Mouse (Mus musculus): ENCODE measurements around the gene Bpifb4. TPM values are rescaled to one million over a fixed set of nuclear protein-coding genes. Genes with fewer than 3 reads are reported as not detected.

Bpifb4 gene
- polyA plus RNA-seq, 1 experiment from 2014 or later, result not detected

GRCm38 (mm10) chr2:153931125-153931524 lies 6.9 kb upstream of the Bpifb4 start:
- Histone ChIP-seq H3K27ac (ENCODE audit: low read depth, low read length) (no peak overlapping the region), H3K4me2 (replicated peaks; ENCODE audit: low read depth, low read length) (no peak overlapping the region), H3K9ac (ENCODE audit: low read depth, low read length) (no peak overlapping the region), H3K9me3 (ENCODE audit: control insufficient read depth, low read length) (no peaks in the 10 kb centered on the region), H3K36me3 (ENCODE audit: control insufficient read depth, insufficient read depth, low read length) (no peaks in the 10 kb centered on the region), H3K4me1 (ENCODE audit: control insufficient read depth, insufficient read depth, low read length) (no peaks in the 10 kb centered on the region), H3K27me3 (ENCODE audit: control insufficient read depth, insufficient read depth, low read length) (no peaks in the 10 kb centered on the region), H3K4me3 (ENCODE audit: low read length) (no peak overlapping the region)
- WGBS, result 83% methylated on average over 6 of the region's 6 CpGs
- no peak for ATAC-seq (ENCODE audit: low FRiP score, low TSS enrichment)

GRCm38 (mm10) chr2:153933311-153933710 lies 4.7 kb upstream of the Bpifb4 start:
- Histone ChIP-seq H3K4me1 (ENCODE audit: control insufficient read depth, insufficient read depth, low read length) (no peaks in the 10 kb centered on the region), H3K36me3 (ENCODE audit: control insufficient read depth, insufficient read depth, low read length) (no peaks in the 10 kb centered on the region), H3K9me3 (ENCODE audit: control insufficient read depth, low read length) (no peaks in the 10 kb centered on the region), H3K4me3 (ENCODE audit: low read length) (no peak overlapping the region), H3K4me2 (replicated peaks; ENCODE audit: low read depth, low read length) (no peak overlapping the region), H3K27ac (ENCODE audit: low read depth, low read length) (no peak overlapping the region), H3K9ac (ENCODE audit: low read depth, low read length) (no peak overlapping the region), H3K27me3 (ENCODE audit: control insufficient read depth, insufficient read depth, low read length) (no peaks in the 10 kb centered on the region)
- 78% methylated on average over 6 of the region's 6 CpGs for WGBS
- no peak for ATAC-seq (ENCODE audit: low FRiP score, low TSS enrichment)

DNA sequence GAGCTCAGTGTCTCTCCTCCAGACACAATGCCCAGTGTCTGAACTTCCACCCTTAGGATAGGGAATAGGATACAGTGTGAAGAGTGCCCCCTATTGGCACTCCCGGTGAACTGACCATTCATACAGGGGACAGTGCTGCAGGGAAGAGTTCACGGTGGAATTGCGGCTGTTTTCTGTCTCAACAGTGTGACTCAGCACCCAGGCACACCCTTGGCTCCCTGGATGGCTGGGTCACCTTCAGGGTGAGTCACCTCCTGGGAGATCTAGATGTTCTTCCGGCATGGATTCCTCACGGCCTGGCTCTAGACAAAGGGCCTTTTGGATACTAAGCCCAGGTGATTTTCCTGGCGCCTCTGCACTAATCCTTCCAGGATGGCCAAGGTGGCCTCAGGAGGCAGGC lies 2.7 kb upstream of the Bpifb4 start:
- H3K27ac ChIP-seq (ENCODE audit: low read depth, low read length), result no peak overlapping the region
- no peaks in the 10 kb centered on the region for H3K36me3 ChIP-seq (ENCODE audit: control insufficient read depth, insufficient read depth, low read length)
- no peaks in the 10 kb centered on the region for H3K27me3 ChIP-seq (ENCODE audit: control insufficient read depth, insufficient read depth, low read length)
- WGBS, result 90% methylated on average over 6 of the region's 6 CpGs
- H3K4me1 ChIP-seq (ENCODE audit: control insufficient read depth, insufficient read depth, low read length), result no peaks in the 10 kb centered on the region
- H3K4me2 ChIP-seq (replicated peaks; ENCODE audit: low read depth, low read length), result no peak overlapping the region
- no peak for ATAC-seq (ENCODE audit: low FRiP score, low TSS enrichment)
- no peak overlapping the region for H3K9ac ChIP-seq (ENCODE audit: low read depth, low read length)
- H3K9me3 ChIP-seq (ENCODE audit: control insufficient read depth, low read length), result no peaks in the 10 kb centered on the region
- H3K4me3 ChIP-seq (ENCODE audit: low read length), result no peak overlapping the region

GRCm38 (mm10) chr2:153943537-153943936 lies 5.5 kb downstream of the Bpifb4 start:
- no peak for ATAC-seq (ENCODE audit: low FRiP score, low TSS enrichment)
- no peaks in the 10 kb centered on the region for H3K27me3 ChIP-seq (ENCODE audit: control insufficient read depth, insufficient read depth, low read length)
- H3K4me3 ChIP-seq (ENCODE audit: low read length), result no peak overlapping the region
- no peaks in the 10 kb centered on the region for H3K36me3 ChIP-seq (ENCODE audit: control insufficient read depth, insufficient read depth, low read length)
- H3K27ac ChIP-seq (ENCODE audit: low read depth, low read length), result no peak overlapping the region
- no peak overlapping the region for H3K4me2 ChIP-seq (replicated peaks; ENCODE audit: low read depth, low read length)
- no peak overlapping the region for H3K9ac ChIP-seq (ENCODE audit: low read depth, low read length)
- H3K4me1 ChIP-seq (ENCODE audit: control insufficient read depth, insufficient read depth, low read length), result no peaks in the 10 kb centered on the region
- H3K9me3 ChIP-seq (ENCODE audit: control insufficient read depth, low read length), result no peaks in the 10 kb centered on the region
- 43% methylated on average over 3 of the region's 3 CpGs for WGBS

DNA sequence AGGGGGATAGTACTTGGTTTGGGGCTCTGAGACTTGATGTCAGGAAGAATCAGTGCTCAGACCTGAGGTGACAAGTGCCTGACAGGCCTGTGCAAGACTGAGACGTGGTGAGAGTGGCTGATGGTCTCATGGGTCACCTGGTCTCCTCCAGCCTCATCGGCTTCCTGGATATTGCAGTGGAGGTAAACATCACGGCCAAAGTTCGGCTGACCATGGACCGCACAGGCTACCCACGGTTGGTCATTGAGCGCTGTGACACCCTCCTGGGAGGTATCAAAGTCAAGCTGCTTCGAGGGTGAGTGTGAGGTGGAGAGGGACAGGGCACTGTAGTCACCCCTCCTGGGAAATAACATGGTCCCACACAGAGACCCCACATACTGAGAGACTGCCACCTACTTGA lies 6.6 kb downstream of the Bpifb4 start:
- Histone ChIP-seq H3K9me3 (ENCODE audit: control insufficient read depth, low read length) (no peaks in the 10 kb centered on the region), H3K4me3 (ENCODE audit: low read length) (no peak overlapping the region), H3K27ac (ENCODE audit: low read depth, low read length) (no peak overlapping the region), H3K9ac (ENCODE audit: low read depth, low read length) (no peak overlapping the region), H3K4me1 (ENCODE audit: control insufficient read depth, insufficient read depth, low read length) (no peaks in the 10 kb centered on the region), H3K4me2 (replicated peaks; ENCODE audit: low read depth, low read length) (no peak overlapping the region), H3K27me3 (ENCODE audit: control insufficient read depth, insufficient read depth, low read length) (no peaks in the 10 kb centered on the region), H3K36me3 (ENCODE audit: control insufficient read depth, insufficient read depth, low read length) (no peaks in the 10 kb centered on the region)
- WGBS, result 80% methylated on average over 8 of the region's 8 CpGs
- no peak for ATAC-seq (ENCODE audit: low FRiP score, low TSS enrichment)

GRCm38 (mm10) chr2:153952897-153953296 lies 14.9 kb downstream of the Bpifb4 start:
- Histone ChIP-seq H3K27me3 (ENCODE audit: control insufficient read depth, insufficient read depth, low read length) (no peaks in the 10 kb centered on the region), H3K9ac (ENCODE audit: low read depth, low read length) (no peak overlapping the region), H3K4me3 (ENCODE audit: low read length) (no peak overlapping the region), H3K4me1 (ENCODE audit: control insufficient read depth, insufficient read depth, low read length) (no peaks in the 10 kb centered on the region), H3K4me2 (replicated peaks; ENCODE audit: low read depth, low read length) (no peak overlapping the region), H3K36me3 (ENCODE audit: control insufficient read depth, insufficient read depth, low read length) (no peaks in the 10 kb centered on the region), H3K9me3 (ENCODE audit: control insufficient read depth, low read length) (no peaks in the 10 kb centered on the region), H3K27ac (ENCODE audit: low read depth, low read length) (no peak overlapping the region)
- no peak for ATAC-seq (ENCODE audit: low FRiP score, low TSS enrichment)
- WGBS, result 32% methylated on average over 6 of the region's 6 CpGs

GRCm38 (mm10) chr2:153953836-153954235 lies 15.8 kb downstream of the Bpifb4 start:
- no peak overlapping the region for H3K9ac ChIP-seq (ENCODE audit: low read depth, low read length)
- no peak overlapping the region for H3K4me3 ChIP-seq (ENCODE audit: low read length)
- H3K36me3 ChIP-seq (ENCODE audit: control insufficient read depth, insufficient read depth, low read length), result no peaks in the 10 kb centered on the region
- no peaks in the 10 kb centered on the region for H3K27me3 ChIP-seq (ENCODE audit: control insufficient read depth, insufficient read depth, low read length)
- H3K9me3 ChIP-seq (ENCODE audit: control insufficient read depth, low read length), result no peaks in the 10 kb centered on the region
- H3K4me2 ChIP-seq (replicated peaks; ENCODE audit: low read depth, low read length), result peak overlapping the region; percentile 30; the same call in 1 of the 2 replicates
- 13% methylated on average over 6 of the region's 6 CpGs for WGBS
- no peaks in the 10 kb centered on the region for H3K4me1 ChIP-seq (ENCODE audit: control insufficient read depth, insufficient read depth, low read length)
- ATAC-seq (ENCODE audit: low FRiP score, low TSS enrichment), result 0 out of 2 replicates have a peak, but pooled peaks have one; percentile 43
- no peak overlapping the region for H3K27ac ChIP-seq (ENCODE audit: low read depth, low read length)

GRCm38 (mm10) chr2:153962821-153963331 lies 24.9 kb downstream of the Bpifb4 start:
- no peak overlapping the region for H3K4me3 ChIP-seq (ENCODE audit: low read length)
- H3K4me2 ChIP-seq (replicated peaks; ENCODE audit: low read depth, low read length), result no peak overlapping the region
- 66% methylated on average over 4 of the region's 4 CpGs for WGBS
- no peaks in the 10 kb centered on the region for H3K27me3 ChIP-seq (ENCODE audit: control insufficient read depth, insufficient read depth, low read length)
- ATAC-seq (ENCODE audit: low FRiP score, low TSS enrichment), result no peak
- H3K4me1 ChIP-seq (ENCODE audit: control insufficient read depth, insufficient read depth, low read length), result no peaks in the 10 kb centered on the region
- no peak overlapping the region for H3K27ac ChIP-seq (ENCODE audit: low read depth, low read length)
- H3K36me3 ChIP-seq (ENCODE audit: control insufficient read depth, insufficient read depth, low read length), result no peaks in the 10 kb centered on the region
- H3K9ac ChIP-seq (ENCODE audit: low read depth, low read length), result no peak overlapping the region
- no peaks in the 10 kb centered on the region for H3K9me3 ChIP-seq (ENCODE audit: control insufficient read depth, low read length)

DNA sequence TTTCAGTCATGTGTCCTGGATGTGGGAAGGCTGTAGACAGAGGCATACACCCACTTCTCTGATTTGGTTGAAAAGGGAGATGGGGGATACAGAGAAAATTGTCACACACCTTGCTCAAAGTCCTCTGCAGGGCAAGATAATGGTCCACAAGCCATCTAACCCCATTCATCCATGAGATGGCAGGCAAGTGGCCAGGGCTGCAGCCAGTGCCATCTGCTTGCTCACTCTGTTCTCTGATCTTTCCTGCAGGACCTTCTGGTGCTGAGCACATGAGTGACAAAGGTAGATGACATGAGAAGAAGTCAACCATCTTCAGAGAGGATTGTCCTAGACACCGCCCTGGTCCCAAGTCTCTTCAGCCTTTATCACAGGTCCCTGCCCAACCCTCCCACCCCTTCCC lies 25.3 kb downstream of the Bpifb4 start:
- no peak overlapping the region for H3K4me3 ChIP-seq (ENCODE audit: low read length)
- no peak overlapping the region for H3K27ac ChIP-seq (ENCODE audit: low read depth, low read length)
- H3K36me3 ChIP-seq (ENCODE audit: control insufficient read depth, insufficient read depth, low read length), result no peaks in the 10 kb centered on the region
- no peaks in the 10 kb centered on the region for H3K27me3 ChIP-seq (ENCODE audit: control insufficient read depth, insufficient read depth, low read length)
- ATAC-seq (ENCODE audit: low FRiP score, low TSS enrichment), result no peak
- H3K9ac ChIP-seq (ENCODE audit: low read depth, low read length), result no peak overlapping the region
- H3K9me3 ChIP-seq (ENCODE audit: control insufficient read depth, low read length), result no peaks in the 10 kb centered on the region
- no peaks in the 10 kb centered on the region for H3K4me1 ChIP-seq (ENCODE audit: control insufficient read depth, insufficient read depth, low read length)
- WGBS, result 88% methylated on average over 1 of the region's 1 CpGs
- no peak overlapping the region for H3K4me2 ChIP-seq (replicated peaks; ENCODE audit: low read depth, low read length)

Data from kidney, embryonic 14.5 days (tissue).